Mouse (Mus musculus) mammary gland, adult 2 months (tissue): Measurements from ENCODE around the gene Rbm17. TPM values are rescaled to one million over a fixed set of nuclear protein-coding genes. Genes with fewer than 3 reads are reported as not detected.

Experiments used
- polyA plus RNA-seq: library from polyadenylated mRNA; depleted of rRNA; stranded (reverse); fragments of >200 nt; gene quantifications from 2 replicates; pipeline ENCODE4 v1.2.3, GENCODE M21; 2012; ENCODE audit warnings: low replicate concordance; rRNA removed

Rbm17 gene
- 32.3 and 41.1 TPM in 2 replicates for polyA plus RNA-seq

DNA sequence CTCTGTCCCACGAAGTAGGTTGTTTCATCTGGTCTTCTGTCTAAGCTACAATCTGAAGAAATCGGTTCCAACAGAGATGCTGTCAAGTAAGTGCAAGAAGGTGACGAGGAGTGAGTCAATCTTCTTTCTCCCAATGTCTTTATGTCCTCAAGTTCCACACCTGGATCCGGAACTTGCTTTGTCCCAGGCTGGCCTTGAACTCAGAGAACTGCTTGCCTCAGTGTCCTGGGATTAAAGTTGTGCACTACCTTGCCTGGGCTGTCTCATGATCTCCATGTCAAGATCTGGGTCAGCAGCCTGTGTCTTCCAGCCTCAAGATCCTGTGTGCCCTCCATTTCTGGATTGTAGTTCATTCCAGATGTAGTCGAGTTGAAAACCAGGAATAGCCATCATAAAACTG is at the start of gene Rbm17:
Rbm17 (minus strand) TSS at position 101 of the 400 bp plus-strand sequence.

DNA sequence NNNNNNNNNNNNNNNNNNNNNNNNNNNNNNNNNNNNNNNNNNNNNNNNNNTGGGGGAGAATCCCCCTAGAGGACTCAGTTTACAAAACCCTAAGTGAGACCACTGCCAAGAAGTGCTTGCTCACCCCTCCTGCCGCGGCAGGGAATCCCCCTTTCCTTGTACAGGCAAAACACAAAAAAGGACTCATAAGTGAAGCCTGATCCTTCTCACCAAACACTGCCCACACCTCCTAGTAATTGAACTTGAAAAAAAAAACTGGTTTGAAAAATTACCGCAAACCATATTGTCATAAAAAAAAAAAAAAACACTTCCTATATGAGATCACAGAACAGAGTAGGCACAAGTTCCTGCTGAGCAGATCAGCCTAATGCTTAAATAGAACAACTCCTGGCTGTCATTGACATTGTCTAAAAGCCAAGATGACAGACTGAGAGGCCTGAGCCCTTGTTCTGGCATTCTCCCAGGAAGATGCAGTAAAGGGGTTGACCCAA is 38.5 kb upstream of the Rbm17 start, which contains the start of gene Il2ra:
Il2ra (plus strand) TSS at position 357 of the 491 bp plus-strand sequence.

DNA sequence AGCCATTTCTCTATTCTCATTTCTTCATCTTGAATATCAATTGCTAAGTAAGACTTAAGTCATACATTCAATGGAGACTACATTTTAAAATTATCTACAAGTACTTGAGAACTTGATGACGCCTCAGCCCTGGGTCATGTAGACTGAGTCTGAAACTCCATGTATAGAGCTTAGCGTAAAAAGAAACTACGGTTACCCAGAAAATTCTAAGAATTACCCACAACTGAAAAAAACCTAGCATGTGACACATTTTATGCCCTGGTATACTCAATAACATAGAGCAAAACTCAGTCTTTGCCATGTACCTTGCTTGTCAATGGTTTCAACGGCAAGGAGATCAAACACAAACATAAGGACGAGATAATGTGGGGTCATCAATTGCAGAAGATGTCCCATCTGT is 21.9 kb upstream of the Rbm17 start, which contains the start of gene Gm17490:
Gm17490 (minus strand) TSS at position 375 of the 400 bp plus-strand sequence.

DNA sequence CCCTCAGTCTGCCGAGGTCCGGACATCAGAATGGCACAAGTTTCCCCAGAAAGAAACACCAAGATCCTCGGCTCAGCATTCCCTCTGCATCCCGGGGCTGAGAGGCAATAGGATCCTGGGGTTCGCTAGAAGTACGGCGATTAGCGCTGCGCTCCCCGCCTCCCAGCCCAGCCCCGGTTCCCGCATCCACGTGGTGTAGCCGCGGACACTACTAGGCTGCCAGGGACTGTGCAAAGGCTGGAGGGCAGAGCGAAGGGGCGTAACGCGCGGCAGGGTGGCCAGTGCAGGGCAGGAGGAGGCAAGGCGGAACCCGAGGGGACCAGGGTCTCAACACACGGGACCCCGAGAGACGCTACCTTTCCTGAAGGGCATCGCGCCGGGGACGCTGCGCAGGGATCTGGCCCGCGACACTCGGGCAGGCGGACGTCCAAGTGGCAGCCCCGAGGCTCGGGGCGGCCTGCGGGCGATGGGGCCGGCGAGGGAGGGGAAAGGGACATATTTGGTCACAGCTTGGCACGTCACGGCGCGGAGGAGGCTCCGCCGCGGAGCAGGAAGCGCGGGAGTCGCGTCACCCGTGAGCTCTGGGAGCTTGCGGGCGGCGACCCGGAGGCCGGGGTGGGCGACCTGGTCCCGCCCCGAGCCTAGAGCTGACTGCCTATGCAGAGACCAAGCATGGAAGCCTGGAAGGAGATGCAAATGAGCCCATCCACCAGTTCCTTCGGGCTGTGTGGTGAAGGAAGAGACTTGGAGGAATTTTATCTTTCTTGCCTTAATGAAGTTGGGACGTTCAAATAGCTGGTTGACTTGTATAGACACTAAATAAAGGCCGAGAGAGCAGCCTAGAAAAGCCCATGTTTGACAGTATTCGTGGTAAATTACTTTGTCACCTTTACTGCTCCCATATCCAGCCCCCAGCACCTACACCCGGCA is 50.2 kb downstream of the Rbm17 start, which contains the start of gene Pfkfb3:
Pfkfb3 (minus strand) TSS at position 607 of the 930 bp plus-strand sequence.

Other genes starting within 250 kb of the Rbm17 start
- gene Pfkfb3, start 50.1 kb downstream of the Rbm17 start, polyA plus RNA-seq = 116 and 212 TPM in 2 replicates
- gene Gm17490, start 22.1 kb upstream of the Rbm17 start, polyA plus RNA-seq = not detected in 2 replicates
- gene Il2ra, start 38.7 kb upstream of the Rbm17 start, polyA plus RNA-seq = 2.5 and 3.7 TPM in 2 replicates
- 83.0 and 91.8 TPM in 2 replicates for gene Il15ra, start 101.1 kb upstream of the Rbm17 start, polyA plus RNA-seq
- gene Fbh1, start 173.4 kb upstream of the Rbm17 start, polyA plus RNA-seq = 45.3 and 59.4 TPM in 2 replicates
- 64.7 and 79.6 TPM in 2 replicates for gene Ankrd16, start 173.7 kb upstream of the Rbm17 start, polyA plus RNA-seq